Mouse (Mus musculus): ENCODE data around the gene Cdc25b.

GRCm38 (mm10) chr2:131179246-131179886 is 7.4 kb upstream of the Cdc25b start:
- TF ChIP-seq CTCF (IDR thresholded peaks at IDR 0.05) (no peak), POLR2A (IDR thresholded peaks at IDR 0.05; ENCODE audit: insufficient read depth, low read depth, low read length) (no peak)

Measured in heart, adult 2 months (tissue).